Mouse (Mus musculus) embryonic facial prominence, embryonic 12.5 days (tissue): ENCODE data around the gene Lbhd1. TPM values are rescaled to one million over a fixed set of nuclear protein-coding genes. Genes with fewer than 3 reads are reported as not detected.

Experiments
- ATAC-seq: fragments of 200-750 bp; cut with Nextera tagmentation; 2 replicates; pipeline ENCODE4 v1.8.0; 2017; ENCODE audit not compliant: insufficient number of reproducible peaks, insufficient read depth, low FRiP score, low TSS enrichment
- H3K27ac ChIP-seq: fragments of 300-500 bp; sonication (generic); 2 replicates; pipeline ENCODE4 v1.5.1; 2016; ENCODE audit warnings: mild to moderate bottlenecking
- H3K27me3 ChIP-seq: fragments of 300-500 bp; sonication (generic); 2 replicates; pipeline ENCODE4 v1.6.1; 2016; ENCODE audit warnings: mild to moderate bottlenecking, moderate library complexity
- H3K36me3 ChIP-seq: fragments of 300-500 bp; sonication (generic); 2 replicates; pipeline ENCODE4 v1.6.1; 2016; ENCODE audit warnings: mild to moderate bottlenecking
- H3K4me1 ChIP-seq: fragments of 300-500 bp; sonication (generic); 2 replicates; pipeline ENCODE4 v1.6.1; 2016
- H3K4me2 ChIP-seq: fragments of 300-500 bp; sonication (generic); replicated peaks from 2 replicates; pipeline ENCODE4 v1.6.1; 2016; ENCODE audit warnings: mild to moderate bottlenecking, moderate library complexity
- H3K4me3 ChIP-seq: fragments of 300-500 bp; sonication (generic); 2 replicates; pipeline ENCODE4 v1.5.1; 2016; ENCODE audit warnings: mild to moderate bottlenecking
- H3K9ac ChIP-seq: fragments of 300-500 bp; sonication (generic); 2 replicates; pipeline ENCODE4 v1.6.1; 2016; ENCODE audit warnings: mild to moderate bottlenecking, moderate library complexity
- H3K9me3 ChIP-seq: fragments of 300-500 bp; sonication (generic); 2 replicates; pipeline ENCODE4 v1.6.1; 2016; ENCODE audit warnings: mild to moderate bottlenecking, moderate library complexity
- WGBS: fragments of 180-500 bp; shearing (Covaris S2); methylation state at CpG from one replicate; pipeline ENCODE4 v1.1.7; 2016; 5-methylcytosine and 5-hydroxymethylcytosine counted together
- microRNA-seq: library from miRNA; unstranded; fragments of <30 nt; microRNA quantifications from one replicate; pipeline ENCODE4, GENCODE M21; 2017
- polyA plus RNA-seq: library from polyadenylated mRNA; unstranded; fragments of >200 nt; fragmentation: Nextera tagmentation; extraction: Ambion mirVana; gene quantifications from 2 replicates; pipeline ENCODE4 v1.2.1, GENCODE M21; 2016

The Lbhd1 gene
- polyA plus RNA-seq, 1 experiment from 2014 or later = 88.4 TPM

- Histone ChIP-seq H3K9me3 (no peaks in the 10 kb centered on the region), H3K4me1 (peaks cover 30% of the 10 kb centered on the region), H3K27ac (peak within 1 kb of the TSS; percentile 98), H3K4me3 (peak within 1 kb of the TSS; percentile 72), H3K27me3 (no peaks in the 10 kb centered on the region), H3K36me3 (peaks cover 56% of the 10 kb centered on the region), H3K4me2 (peak within 1 kb of the TSS; percentile 72), H3K9ac (peak within 1 kb of the TSS; percentile 97)
- under 1% methylated on average over 64 of the region's 64 CpGs for WGBS
- peak; percentile 90 for ATAC-seq
Measured at GRCm38 (mm10) chr19:8941515-8942217, 58.1 kb downstream of the Lbhd1 start, which contains the start of gene Mta2. TSS of gene Mta2 (plus strand) at chr19:8941875.

Small RNA genes lying within 50 kb of the gene (microRNA-seq; reads per million reads assigned to microRNA genes)
- gene Mir5136 = not detected

Other genes starting within 250 kb of the Lbhd1 start
- 0.63 and 0.69 TPM in 2 replicates for gene Chrm1, start 219.9 kb upstream of the Lbhd1 start, polyA plus RNA-seq
- gene Slc3a2, start 160.4 kb upstream of the Lbhd1 start, polyA plus RNA-seq = 119 and 122 TPM in 2 replicates
- gene Wdr74, start 147.9 kb upstream of the Lbhd1 start, polyA plus RNA-seq = 88.5 and 98.3 TPM in 2 replicates
- gene 1700092M07Rik, start 143.0 kb upstream of the Lbhd1 start, polyA plus RNA-seq = 2.6 and 2.7 TPM in 2 replicates
- gene Stx5a, start 142.3 kb upstream of the Lbhd1 start, polyA plus RNA-seq = 165 and 172 TPM in 2 replicates
- gene Nxf1, start 126.7 kb upstream of the Lbhd1 start, polyA plus RNA-seq = 218 and 221 TPM in 2 replicates
- gene Tmem223, start 112.7 kb upstream of the Lbhd1 start, polyA plus RNA-seq = 202 and 221 TPM in 2 replicates
- gene Tmem179b, start 109.3 kb upstream of the Lbhd1 start, polyA plus RNA-seq = 48.4 and 54.1 TPM in 2 replicates
- 39.9 and 40.4 TPM in 2 replicates for gene Taf6l, start 97.3 kb upstream of the Lbhd1 start, polyA plus RNA-seq
- gene Polr2g, start 85.2 kb upstream of the Lbhd1 start, polyA plus RNA-seq = 166 and 170 TPM in 2 replicates
- gene Zbtb3, start 81.2 kb upstream of the Lbhd1 start, polyA plus RNA-seq = 6.5 and 7.2 TPM in 2 replicates
- gene Ttc9c, start 64.4 kb upstream of the Lbhd1 start, polyA plus RNA-seq = 71.3 and 71.7 TPM in 2 replicates
- 6.2 TPM in 2 replicates for gene Hnrnpul2, start 63.7 kb upstream of the Lbhd1 start, polyA plus RNA-seq
- gene AC129217.1, start 54.0 kb upstream of the Lbhd1 start, polyA plus RNA-seq = not detected in 2 replicates
- gene Bscl2, start 46.3 kb upstream of the Lbhd1 start, polyA plus RNA-seq = 43.0 and 47.5 TPM in 2 replicates
- gene Gng3, start 44.5 kb upstream of the Lbhd1 start, polyA plus RNA-seq = 30.5 and 38.9 TPM in 2 replicates
- 0.18 and 0.77 TPM in 2 replicates for gene Lrrn4cl, start 33.0 kb upstream of the Lbhd1 start, polyA plus RNA-seq
- gene Ubxn1, start 12.2 kb upstream of the Lbhd1 start, polyA plus RNA-seq = 179 and 189 TPM in 2 replicates
- gene Uqcc3, start 2.8 kb upstream of the Lbhd1 start, polyA plus RNA-seq = 66.0 and 67.6 TPM in 2 replicates
- not detected in 2 replicates for gene Gm49403, start 198 bp downstream of the Lbhd1 start, polyA plus RNA-seq
- gene 1810009A15Rik, start 5.1 kb downstream of the Lbhd1 start, polyA plus RNA-seq = 98.0 and 107 TPM in 2 replicates
- gene Gm49416, start 5.2 kb downstream of the Lbhd1 start, polyA plus RNA-seq = not detected in 2 replicates
- 50.4 and 51.5 TPM in 2 replicates for gene Ints5, start 9.3 kb downstream of the Lbhd1 start, polyA plus RNA-seq
- gene Ganab, start 14.3 kb downstream of the Lbhd1 start, polyA plus RNA-seq = 112 and 119 TPM in 2 replicates
- 54.6 and 58.5 TPM in 2 replicates for gene B3gat3, start 36.6 kb downstream of the Lbhd1 start, polyA plus RNA-seq
- 2.7 and 3.0 TPM in 2 replicates for gene Rom1, start 45.6 kb downstream of the Lbhd1 start, polyA plus RNA-seq
- 29.0 and 29.7 TPM in 2 replicates for gene Eml3, start 45.8 kb downstream of the Lbhd1 start, polyA plus RNA-seq
- gene Mta2, start 58.1 kb downstream of the Lbhd1 start, polyA plus RNA-seq = 202 and 211 TPM in 2 replicates
- gene Tut1, start 70.1 kb downstream of the Lbhd1 start, polyA plus RNA-seq = 35.6 and 38.1 TPM in 2 replicates
- gene Eef1g, start 83.3 kb downstream of the Lbhd1 start, polyA plus RNA-seq = 471 and 477 TPM in 2 replicates
- 24.4 and 27.7 TPM in 2 replicates for gene Ahnak, start 105.6 kb downstream of the Lbhd1 start, polyA plus RNA-seq
- gene Scgb1a1, start 204.2 kb downstream of the Lbhd1 start, polyA plus RNA-seq = not detected in 2 replicates